Mouse (Mus musculus) forebrain, embryonic 13.5 days (tissue): Measurements from ENCODE around the gene Tiprl. TPM values are rescaled to one million over a fixed set of nuclear protein-coding genes. Genes with fewer than 3 reads are reported as not detected.

Experiments
- ATAC-seq: fragments of 200-750 bp; cut with Nextera tagmentation; 2 replicates; pipeline ENCODE4 v1.8.0; 2017
- H3K27ac ChIP-seq: fragments of 300-500 bp; sonication (generic); 2 replicates; pipeline ENCODE4 v1.5.1; 2015; ENCODE audit warnings: inconsistent platforms, mild to moderate bottlenecking, moderate library complexity
- H3K27me3 ChIP-seq: fragments of 300-500 bp; sonication (generic); 2 replicates; pipeline ENCODE4 v1.6.1; 2015; ENCODE audit warnings: mild to moderate bottlenecking, inconsistent platforms
- H3K36me3 ChIP-seq: fragments of 300-500 bp; sonication (generic); 2 replicates; pipeline ENCODE4 v1.6.1; 2015; ENCODE audit warnings: mild to moderate bottlenecking, inconsistent platforms; ENCODE audit not compliant: poor library complexity, severe bottlenecking
- H3K4me1 ChIP-seq: fragments of 300-500 bp; sonication (generic); 2 replicates; pipeline ENCODE4 v1.6.1; 2015; ENCODE audit warnings: inconsistent platforms
- H3K4me2 ChIP-seq: fragments of 300-500 bp; sonication (generic); 2 replicates; pipeline ENCODE4 v1.6.1; 2015; ENCODE audit warnings: inconsistent platforms, mild to moderate bottlenecking, moderate library complexity
- H3K4me3 ChIP-seq: fragments of 300-500 bp; sonication (generic); 2 replicates; pipeline ENCODE4 v1.5.1; 2015; ENCODE audit warnings: mild to moderate bottlenecking, inconsistent platforms
- H3K9ac ChIP-seq: fragments of 300-500 bp; sonication (generic); 2 replicates; pipeline ENCODE4 v1.6.1; 2015; ENCODE audit warnings: mild to moderate bottlenecking, inconsistent platforms
- H3K9me3 ChIP-seq: fragments of 300-500 bp; sonication (generic); replicated peaks from 2 replicates; pipeline ENCODE4 v1.6.1; 2016; ENCODE audit warnings: inconsistent platforms
- WGBS: fragments of 180-500 bp; shearing (Covaris S2); methylation state at CpG from one replicate; pipeline ENCODE4 v1.1.7; 2015; 5-methylcytosine and 5-hydroxymethylcytosine counted together
- polyA plus RNA-seq: library from polyadenylated mRNA; unstranded; fragments of >200 nt; fragmentation: Nextera tagmentation; extraction: Ambion mirVana; gene quantifications from 2 replicates; pipeline ENCODE4 v1.2.1, GENCODE M21; 2015

Gene Tiprl
- polyA plus RNA-seq, result 125 and 136 TPM in 2 replicates

GRCm38 (mm10) chr1:165236321-165237298 lies at the start of gene Tiprl:
Tiprl (minus strand) TSS chr1:165236996.
- Histone ChIP-seq H3K4me1 (peaks cover 23% of the 10 kb centered on the region), H3K9me3 (no peaks in the 10 kb centered on the region), H3K36me3 (no peaks in the 10 kb centered on the region), H3K9ac (peak within 1 kb of the TSS; percentile 92), H3K27me3 (no peaks in the 10 kb centered on the region), H3K27ac (peak within 1 kb of the TSS; percentile 91), H3K4me2 (peak within 1 kb of the TSS; percentile 82), H3K4me3 (peak within 1 kb of the TSS; percentile 90)
- ATAC-seq, result peak; percentile 100
- under 1% methylated on average over 76 of the region's 76 CpGs for WGBS

DNA sequence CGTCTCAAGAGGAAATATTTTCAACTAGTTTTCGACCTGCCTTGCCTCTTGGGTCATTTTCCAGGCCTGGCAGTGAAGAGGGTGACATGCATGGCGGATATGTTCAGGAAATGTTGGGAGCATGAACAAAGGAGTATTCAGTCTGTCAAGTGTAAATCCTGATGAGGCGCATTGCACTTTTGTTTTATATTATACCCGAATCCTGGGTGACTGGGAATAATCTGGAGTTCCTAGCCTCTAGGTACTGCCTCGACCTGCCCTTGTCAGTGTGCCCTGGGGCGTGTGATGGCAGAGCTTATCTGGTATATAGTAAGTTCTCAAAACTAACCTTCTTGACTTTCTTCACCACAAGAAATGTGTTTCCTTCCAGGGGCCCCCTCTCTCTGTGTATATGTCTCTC lies 47.3 kb upstream of the Tiprl start:
- Histone ChIP-seq H3K27me3 (no peaks in the 10 kb centered on the region), H3K4me2 (peak overlapping the region; percentile 85), H3K9ac (peak overlapping the region; percentile 93), H3K4me1 (peaks cover 42% of the 10 kb centered on the region), H3K36me3 (no peaks in the 10 kb centered on the region), H3K9me3 (no peaks in the 10 kb centered on the region), H3K27ac (no peak overlapping the region), H3K4me3 (peak overlapping the region; percentile 82)
- no peak for ATAC-seq
- WGBS, result 59% methylated on average over 7 of the region's 7 CpGs

DNA sequence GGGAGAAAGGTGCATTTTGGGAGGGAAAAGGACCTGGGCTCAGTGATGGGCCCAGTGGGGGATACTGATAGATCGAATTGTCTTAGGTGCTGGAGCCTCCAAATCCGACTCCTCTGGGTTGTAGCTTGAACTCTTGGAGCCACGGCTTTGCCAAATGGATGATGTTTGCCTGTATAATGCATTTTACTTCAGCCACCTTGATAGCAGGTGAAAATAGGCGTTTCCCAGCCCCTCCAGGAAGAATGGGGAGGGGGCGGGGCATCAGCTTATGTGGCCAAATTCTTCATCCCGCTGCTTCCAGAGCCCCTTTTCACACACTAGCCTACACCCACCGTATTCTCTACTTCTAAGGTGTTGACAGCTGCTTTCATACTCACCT lies 46.2 kb upstream of the Tiprl start:
- H3K4me3 ChIP-seq, result peak overlapping the region; percentile 82
- H3K4me1 ChIP-seq, result peaks cover 42% of the 10 kb centered on the region
- no peak for ATAC-seq
- WGBS, result 8% methylated on average over 7 of the region's 7 CpGs
- no peaks in the 10 kb centered on the region for H3K27me3 ChIP-seq
- no peaks in the 10 kb centered on the region for H3K36me3 ChIP-seq
- H3K4me2 ChIP-seq, result peak overlapping the region; percentile 85
- H3K27ac ChIP-seq, result no peak overlapping the region; the same call in 1 of the 2 replicates
- peak overlapping the region; percentile 93 for H3K9ac ChIP-seq
- no peaks in the 10 kb centered on the region for H3K9me3 ChIP-seq

DNA sequence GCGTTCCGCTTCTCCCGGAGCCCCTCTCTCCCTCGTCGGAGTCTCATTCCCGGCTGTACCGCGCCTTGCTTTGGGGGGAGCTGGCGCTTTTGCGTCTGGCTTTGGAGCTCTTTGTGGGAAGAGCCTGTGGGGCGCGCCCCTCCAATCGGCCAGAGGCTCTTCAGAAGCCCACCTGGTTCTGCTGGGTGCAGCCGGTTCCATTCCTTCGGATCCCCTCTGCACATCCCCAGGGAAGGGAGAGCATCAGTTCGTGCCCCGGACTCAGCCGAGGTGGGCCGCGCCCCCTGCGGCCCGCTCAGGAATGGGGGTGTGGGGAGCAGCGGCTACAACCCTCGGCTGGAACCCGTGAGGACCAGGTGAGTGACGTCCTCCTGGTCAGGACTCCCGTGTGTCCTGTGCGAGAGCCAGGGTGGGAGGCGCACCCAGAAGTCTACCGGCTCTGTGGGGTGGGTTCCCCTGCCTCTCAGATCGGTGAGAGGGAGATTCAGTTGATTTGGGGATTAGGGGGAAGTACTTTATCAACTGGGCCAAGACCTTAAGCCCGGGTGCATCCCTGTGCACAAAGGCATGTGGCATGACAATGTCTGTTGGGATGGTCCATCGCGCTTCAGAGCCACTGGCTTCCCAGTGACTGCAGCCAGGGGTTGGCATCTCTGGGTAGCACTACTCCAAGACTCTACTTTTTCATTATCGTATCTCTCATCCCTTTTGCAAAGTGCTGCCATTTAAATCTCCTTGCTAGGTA lies 45.6 kb upstream of the Tiprl start:
- under 1% methylated on average over 34 of the region's 35 CpGs for WGBS

DNA sequence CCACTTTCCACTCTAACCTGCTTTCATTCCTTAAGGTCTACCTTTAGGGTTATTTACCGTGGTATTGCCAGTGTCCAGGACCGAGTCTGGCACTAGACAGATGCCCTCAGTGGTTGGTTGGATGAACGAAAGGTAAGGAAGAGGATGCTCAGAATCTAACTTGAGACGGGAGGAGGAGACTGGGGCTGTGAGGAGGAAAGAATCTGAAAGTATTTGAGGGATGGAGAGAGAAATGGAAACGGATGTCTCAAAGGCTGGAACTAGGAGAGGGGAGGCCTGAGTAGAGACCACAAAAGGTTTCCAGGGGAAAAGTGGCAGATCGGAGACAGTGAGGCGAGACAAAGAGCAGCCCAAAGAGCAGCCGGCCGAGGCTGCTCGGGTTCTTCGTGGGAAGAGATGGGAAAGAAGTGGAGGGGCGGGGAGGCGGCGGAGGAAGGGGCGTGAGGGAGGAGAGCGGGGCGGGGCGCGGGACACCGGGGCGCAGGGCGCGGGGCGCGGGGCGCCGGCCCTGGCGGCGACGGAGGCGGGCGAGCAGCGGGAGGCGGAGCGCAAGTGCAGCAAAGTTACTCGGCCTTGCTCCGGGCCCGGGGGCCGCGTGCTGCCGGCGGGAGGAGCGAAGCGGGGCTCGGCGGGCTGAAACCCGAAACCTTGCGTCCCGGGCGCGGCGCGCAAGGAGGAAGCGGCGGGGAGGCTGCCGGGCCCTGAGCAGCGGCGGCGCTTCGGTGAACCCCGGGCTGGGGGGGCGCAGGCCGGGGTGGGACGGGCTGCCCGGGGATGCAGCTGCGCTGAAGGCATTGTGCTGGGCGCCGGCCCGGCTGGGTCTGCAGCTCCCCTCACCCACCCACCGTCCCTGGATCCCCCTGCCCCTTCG lies 44.8 kb upstream of the Tiprl start:
- H3K36me3 ChIP-seq, result no peaks in the 10 kb centered on the region
- peak overlapping the region; percentile 85 for H3K4me2 ChIP-seq
- H3K27me3 ChIP-seq, result no peaks in the 10 kb centered on the region
- H3K27ac ChIP-seq, result peak overlapping the region; percentile 93
- H3K4me1 ChIP-seq, result peaks cover 42% of the 10 kb centered on the region
- H3K4me3 ChIP-seq, result peak overlapping the region; percentile 82
- peak; percentile 88 for ATAC-seq
- peak overlapping the region; percentile 93 for H3K9ac ChIP-seq
- WGBS, result under 1% methylated on average over 31 of the region's 71 CpGs
- H3K9me3 ChIP-seq, result no peaks in the 10 kb centered on the region

More for the DNA sequence above, 45.6 kb upstream of the Tiprl start:
- Histone ChIP-seq H3K9me3 (no peaks in the 10 kb centered on the region), H3K27ac (peak overlapping the region; percentile 93), H3K4me1 (peaks cover 42% of the 10 kb centered on the region), H3K4me2 (peak overlapping the region; percentile 85), H3K4me3 (peak overlapping the region; percentile 82), H3K36me3 (no peaks in the 10 kb centered on the region), H3K27me3 (no peaks in the 10 kb centered on the region), H3K9ac (peak overlapping the region; percentile 93)
- ATAC-seq, result peak; percentile 62

- H3K27me3 ChIP-seq, result no peaks in the 10 kb centered on the region
- no peaks in the 10 kb centered on the region for H3K9me3 ChIP-seq
- H3K4me1 ChIP-seq, result peaks cover 38% of the 10 kb centered on the region
- no peaks in the 10 kb centered on the region for H3K36me3 ChIP-seq
- ATAC-seq, result no peak
- 19% methylated on average over 10 of the region's 10 CpGs for WGBS
- H3K4me3 ChIP-seq, result peak overlapping the region; percentile 82
- H3K27ac ChIP-seq, result peak overlapping the region; percentile 93
- H3K4me2 ChIP-seq, result peak overlapping the region; percentile 85
- peak overlapping the region; percentile 93 for H3K9ac ChIP-seq
Observed at GRCm38 (mm10) chr1:165280741-165281140, 43.9 kb upstream of the Tiprl start.

- no peak overlapping the region for H3K4me3 ChIP-seq
- H3K9ac ChIP-seq, result no peak overlapping the region
- no peaks in the 10 kb centered on the region for H3K27me3 ChIP-seq
- H3K36me3 ChIP-seq, result no peaks in the 10 kb centered on the region
- no peaks in the 10 kb centered on the region for H3K9me3 ChIP-seq
- WGBS, result 82% methylated on average over 6 of the region's 6 CpGs
- peaks cover under 1% of the 10 kb centered on the region for H3K4me1 ChIP-seq
- H3K27ac ChIP-seq, result no peak overlapping the region
- no peak overlapping the region for H3K4me2 ChIP-seq
- no peak for ATAC-seq
Observed at GRCm38 (mm10) chr1:165274946-165275345, 38.1 kb upstream of the Tiprl start.

DNA sequence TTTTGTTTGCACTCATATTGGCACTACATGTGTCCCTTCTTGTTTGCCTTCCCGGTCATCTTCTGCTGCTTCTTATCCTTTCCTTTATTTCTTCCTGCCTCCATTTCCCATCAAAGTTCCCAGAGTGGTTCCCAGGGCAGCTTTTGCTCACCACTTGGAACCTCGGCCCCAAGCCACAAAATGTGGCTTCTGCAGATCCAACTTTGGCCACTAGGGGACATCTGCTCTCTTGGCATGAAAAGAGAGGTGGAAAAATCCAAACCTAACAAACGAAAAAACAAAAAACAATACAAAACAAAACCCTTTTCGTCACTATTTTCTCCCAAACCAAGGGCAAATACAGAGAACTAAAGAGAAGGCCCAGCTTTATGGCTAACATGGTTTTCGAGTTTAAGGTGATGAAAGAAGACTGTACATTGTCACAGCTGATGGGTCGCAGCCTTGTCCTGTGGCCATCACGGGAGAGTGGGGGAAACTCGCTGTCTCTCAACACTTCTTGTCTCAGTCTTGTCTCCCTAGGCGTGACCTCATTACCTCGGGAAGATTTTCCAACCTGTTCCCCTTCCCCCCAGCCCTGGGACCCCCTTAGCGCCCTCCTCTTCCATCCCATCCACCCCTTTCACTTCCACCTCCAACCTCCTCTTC lies 15.4 kb upstream of the Tiprl start:
- Histone ChIP-seq H3K4me3 (no peak overlapping the region), H3K4me2 (no peak overlapping the region), H3K27me3 (no peaks in the 10 kb centered on the region), H3K27ac (no peak overlapping the region), H3K9me3 (no peaks in the 10 kb centered on the region), H3K9ac (no peak overlapping the region), H3K36me3 (no peaks in the 10 kb centered on the region), H3K4me1 (no peaks in the 10 kb centered on the region)
- WGBS, result 47% methylated on average over 11 of the region's 11 CpGs
- no peak for ATAC-seq

GRCm38 (mm10) chr1:165250546-165250945 lies 13.8 kb upstream of the Tiprl start:
- Histone ChIP-seq H3K27ac (no peak overlapping the region), H3K9ac (no peak overlapping the region), H3K4me2 (no peak overlapping the region), H3K27me3 (no peaks in the 10 kb centered on the region), H3K4me3 (no peak overlapping the region), H3K4me1 (no peaks in the 10 kb centered on the region), H3K9me3 (no peaks in the 10 kb centered on the region), H3K36me3 (no peaks in the 10 kb centered on the region)
- no peak for ATAC-seq
- 91% methylated on average over 2 of the region's 2 CpGs for WGBS

DNA sequence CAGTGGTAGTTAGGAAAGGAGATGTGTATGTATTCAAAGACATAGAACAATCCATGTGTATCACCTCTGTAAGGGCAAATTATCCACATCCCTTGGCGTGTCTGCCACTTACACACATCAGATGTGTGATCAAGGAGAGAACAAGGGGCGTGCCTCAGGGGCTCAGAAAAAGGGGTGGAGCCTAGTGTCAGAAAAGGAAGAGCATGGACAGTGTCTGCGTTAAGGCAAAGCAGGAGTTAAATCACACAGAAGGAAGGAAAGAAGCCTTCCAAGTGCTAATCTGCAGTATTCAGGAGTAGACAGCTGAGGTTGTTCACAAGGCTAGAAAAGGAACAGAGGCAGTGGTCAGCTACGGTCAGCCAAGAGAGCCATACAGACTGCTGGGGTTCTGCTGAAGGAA lies 12.0 kb upstream of the Tiprl start:
- WGBS, result 77% methylated on average over 4 of the region's 4 CpGs
- H3K27ac ChIP-seq, result no peak overlapping the region

GRCm38 (mm10) chr1:165247788-165248187 lies 11.0 kb upstream of the Tiprl start:
- Histone ChIP-seq H3K9ac (no peak overlapping the region), H3K27me3 (no peaks in the 10 kb centered on the region), H3K36me3 (no peaks in the 10 kb centered on the region), H3K4me1 (no peaks in the 10 kb centered on the region), H3K4me2 (no peak overlapping the region), H3K9me3 (no peaks in the 10 kb centered on the region), H3K4me3 (no peak overlapping the region), H3K27ac (no peak overlapping the region)
- WGBS, result 88% methylated on average over 3 of the region's 3 CpGs
- ATAC-seq, result no peak

More for the DNA sequence above, 12.0 kb upstream of the Tiprl start:
- Histone ChIP-seq H3K4me3 (no peak overlapping the region), H3K27me3 (no peaks in the 10 kb centered on the region), H3K9ac (no peak overlapping the region), H3K9me3 (no peaks in the 10 kb centered on the region), H3K36me3 (no peaks in the 10 kb centered on the region), H3K4me1 (no peaks in the 10 kb centered on the region), H3K4me2 (no peak overlapping the region)
- ATAC-seq, result no peak
